Mouse (Mus musculus): Measurements from ENCODE around the gene Ccdc28a. TPM values are rescaled to one million over a fixed set of nuclear protein-coding genes. Genes with fewer than 3 reads are reported as not detected.

Ccdc28a gene
- 13.8 and 14.8 TPM in 2 replicates for polyA plus RNA-seq (2015; fragmentation: Nextera tagmentation; extraction: Ambion mirVana)

DNA sequence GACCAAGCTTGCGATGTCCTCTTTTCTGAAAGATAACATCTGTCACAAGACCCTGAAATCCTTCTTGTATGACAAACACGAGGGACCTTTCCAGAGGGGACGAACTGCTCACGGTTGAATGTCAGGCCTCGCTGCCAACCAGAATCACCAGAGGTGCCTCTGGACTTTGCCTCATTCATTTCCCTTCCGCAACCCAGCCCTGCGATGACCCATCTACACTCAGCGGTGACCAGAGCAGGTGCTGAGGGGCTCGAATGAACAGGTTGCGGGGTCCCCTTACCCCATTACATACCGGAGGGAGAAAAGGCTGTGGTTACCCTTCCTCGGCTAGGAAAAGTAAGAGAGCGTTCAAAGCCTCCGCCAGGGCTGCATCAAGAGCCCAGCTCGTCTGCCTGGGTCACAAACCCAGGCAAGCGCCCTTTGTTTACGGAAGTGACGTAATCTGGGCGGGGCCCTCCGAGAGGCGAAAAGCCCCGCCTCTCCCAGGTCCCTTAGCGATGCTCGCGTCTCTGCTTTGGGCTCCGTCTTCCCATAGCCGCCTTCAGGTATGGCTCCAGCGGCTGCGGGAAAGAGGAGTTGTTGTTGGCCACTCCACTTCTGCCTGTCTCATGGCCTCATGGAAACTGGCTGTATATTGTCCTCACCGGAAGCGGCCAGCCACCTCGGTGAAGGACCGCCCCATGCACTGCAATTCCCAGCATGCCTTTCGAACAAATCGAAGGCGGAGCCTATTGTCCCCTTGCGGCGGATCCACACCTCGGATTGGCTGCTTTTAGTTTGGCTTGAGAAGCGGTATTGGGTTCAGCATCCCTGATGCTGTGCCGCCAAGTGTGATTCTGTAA lies at the start of gene Ccdc28a:
TSS of gene Ccdc28a (minus strand) at position 439 of the 842 bp plus-strand sequence.
- under 1% methylated on average over 41 of the region's 41 CpGs for WGBS
- H3K27ac ChIP-seq (replicated peaks), result peak within 1 kb of the TSS; percentile 79

DNA sequence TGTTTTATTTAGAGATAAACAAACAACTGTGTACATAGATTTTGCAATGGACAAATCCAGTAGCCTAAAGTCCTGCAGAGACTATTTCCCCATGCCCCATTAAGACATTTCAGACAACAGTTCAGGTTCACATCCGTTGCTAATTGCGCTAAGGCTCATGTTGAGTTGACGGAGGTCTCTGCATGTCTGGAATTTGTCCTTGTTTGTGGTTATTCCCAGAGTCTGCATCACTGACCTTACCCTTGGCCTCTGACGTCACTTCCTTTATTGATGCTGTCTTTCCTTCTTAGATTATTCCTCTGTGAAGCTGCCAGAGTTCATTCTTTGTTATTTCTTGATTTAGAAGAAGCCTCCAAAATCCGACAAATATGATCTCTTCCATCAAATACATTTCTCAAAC lies 49.2 kb upstream of the Ccdc28a start:
- no peaks in the 10 kb centered on the region for H3K9me3 ChIP-seq (ENCODE audit: control insufficient read depth, low read length)
- TF ChIP-seq EP300 (optimal IDR thresholded peaks at IDR 0.05), result no peak
- no peak for TF ChIP-seq CTCF (IDR thresholded peaks at IDR 0.05; ENCODE audit: low read depth)
- H3K27me3 ChIP-seq (ENCODE audit: control insufficient read depth, insufficient read depth, low read length), result no peaks in the 10 kb centered on the region
- DNase-seq (ENCODE audit: low spot score), result no peak
- H3K4me1 ChIP-seq (replicated peaks; ENCODE audit: control insufficient read depth, insufficient read depth), result no peaks in the 10 kb centered on the region
- H3K4me3 ChIP-seq (ENCODE audit: low read depth, low read length), result no peak overlapping the region
- 84% methylated on average over 5 of the region's 5 CpGs for WGBS
- H3K9ac ChIP-seq (ENCODE audit: low read length), result no peak overlapping the region
- no peak overlapping the region for H3K27ac ChIP-seq (replicated peaks)
- no peak for ATAC-seq (ENCODE audit: low FRiP score, low TSS enrichment)
- no peak overlapping the region for H3K4me2 ChIP-seq (replicated peaks; ENCODE audit: low read depth)
- H3K36me3 ChIP-seq (ENCODE audit: control insufficient read depth, insufficient read depth, low read length), result no peaks in the 10 kb centered on the region

More for the DNA sequence above, at the start of gene Ccdc28a:
- H3K9me3 ChIP-seq (ENCODE audit: control insufficient read depth, low read length), result no peaks in the 10 kb centered on the region
- DNase-seq (ENCODE audit: low spot score) (peak; percentile 94), ATAC-seq (ENCODE audit: low FRiP score, low TSS enrichment) (peak; percentile 97)
- no peaks in the 10 kb centered on the region for H3K36me3 ChIP-seq (ENCODE audit: control insufficient read depth, insufficient read depth, low read length)
- no peaks in the 10 kb centered on the region for H3K27me3 ChIP-seq (ENCODE audit: control insufficient read depth, insufficient read depth, low read length)
- no peaks in the 10 kb centered on the region for H3K4me1 ChIP-seq (replicated peaks; ENCODE audit: control insufficient read depth, insufficient read depth)
- H3K4me2 ChIP-seq (replicated peaks; ENCODE audit: low read depth), result peak within 1 kb of the TSS; percentile 60
- peak within 1 kb of the TSS; percentile 70 for H3K4me3 ChIP-seq (ENCODE audit: low read depth, low read length)
- peak within 1 kb of the TSS; percentile 58 for H3K9ac ChIP-seq (ENCODE audit: low read length)
- TF ChIP-seq CTCF (IDR thresholded peaks at IDR 0.05; ENCODE audit: low read depth) (peak; percentile 49), EP300 (optimal IDR thresholded peaks at IDR 0.05) (no peak)

DNA sequence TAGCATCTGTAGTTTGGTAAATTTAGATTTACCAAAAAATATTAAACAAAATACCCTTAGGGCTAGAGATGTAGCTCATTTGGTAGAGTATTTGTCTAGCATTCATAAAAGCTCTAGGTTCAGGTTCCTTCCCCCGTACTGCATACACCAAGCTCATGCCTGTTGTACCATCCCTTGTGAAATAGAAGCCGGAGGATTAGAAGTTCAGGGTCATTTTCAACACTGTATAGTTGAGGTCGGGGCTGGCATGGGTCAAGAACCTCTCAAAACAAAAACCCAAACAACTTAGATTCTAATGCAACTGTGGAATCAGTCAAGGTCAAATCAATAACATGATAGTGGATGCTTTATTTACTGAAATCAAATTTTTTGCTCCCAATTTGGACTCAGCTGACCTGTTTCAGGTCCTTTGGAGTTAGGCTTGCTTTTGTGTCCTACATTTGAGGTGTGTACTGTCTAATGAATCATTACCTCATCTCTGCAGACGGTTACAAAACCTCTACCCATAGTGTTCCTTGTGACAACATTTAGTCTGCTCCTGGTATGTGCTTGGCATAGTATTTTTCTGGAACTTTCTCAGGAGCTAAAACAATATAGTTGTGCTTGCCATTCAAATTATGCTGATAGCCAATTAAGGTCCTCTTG lies 41.4 kb upstream of the Ccdc28a start:
- ATAC-seq (ENCODE audit: low FRiP score, low TSS enrichment) (no peak), DNase-seq (ENCODE audit: low spot score) (no peak)
- Histone ChIP-seq H3K27ac (replicated peaks) (no peak overlapping the region), H3K36me3 (ENCODE audit: control insufficient read depth, insufficient read depth, low read length) (no peaks in the 10 kb centered on the region), H3K9me3 (ENCODE audit: control insufficient read depth, low read length) (no peaks in the 10 kb centered on the region), H3K4me1 (replicated peaks; ENCODE audit: control insufficient read depth, insufficient read depth) (no peaks in the 10 kb centered on the region), H3K27me3 (ENCODE audit: control insufficient read depth, insufficient read depth, low read length) (no peaks in the 10 kb centered on the region), H3K4me3 (ENCODE audit: low read depth, low read length) (no peak overlapping the region), H3K9ac (ENCODE audit: low read length) (no peak overlapping the region), H3K4me2 (replicated peaks; ENCODE audit: low read depth) (no peak overlapping the region)
- WGBS, result 84% methylated on average over 4 of the region's 4 CpGs
- TF ChIP-seq EP300 (optimal IDR thresholded peaks at IDR 0.05) (no peak), CTCF (IDR thresholded peaks at IDR 0.05; ENCODE audit: low read depth) (no peak)

DNA sequence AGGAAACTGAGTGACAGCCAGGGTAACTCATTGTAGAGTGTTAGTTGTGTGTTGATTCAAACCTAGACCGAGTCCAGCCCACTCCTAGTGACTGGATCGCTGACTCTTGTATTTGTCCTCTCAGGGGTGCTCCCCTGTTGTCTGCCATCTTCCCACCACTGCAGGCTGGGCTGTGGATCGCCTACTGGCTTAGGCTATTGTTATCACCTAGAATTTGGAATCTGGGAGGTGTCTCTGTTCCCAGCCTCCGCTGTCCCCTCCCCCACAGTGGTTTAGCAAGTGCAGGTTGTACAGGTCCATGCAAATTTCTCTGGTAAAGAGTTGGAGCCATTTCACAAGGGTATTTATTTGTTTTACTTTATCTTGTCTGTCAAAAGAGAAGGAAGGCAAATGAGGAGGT lies 16.5 kb upstream of the Ccdc28a start:
- WGBS, result 65% methylated on average over 4 of the region's 4 CpGs
- Histone ChIP-seq H3K4me2 (replicated peaks; ENCODE audit: low read depth) (no peak overlapping the region), H3K36me3 (ENCODE audit: control insufficient read depth, insufficient read depth, low read length) (no peaks in the 10 kb centered on the region), H3K4me1 (replicated peaks; ENCODE audit: control insufficient read depth, insufficient read depth) (no peaks in the 10 kb centered on the region), H3K4me3 (ENCODE audit: low read depth, low read length) (no peak overlapping the region), H3K9ac (ENCODE audit: low read length) (no peak overlapping the region), H3K27ac (replicated peaks) (no peak overlapping the region), H3K27me3 (ENCODE audit: control insufficient read depth, insufficient read depth, low read length) (no peaks in the 10 kb centered on the region), H3K9me3 (ENCODE audit: control insufficient read depth, low read length) (no peaks in the 10 kb centered on the region)
- TF ChIP-seq EP300 (optimal IDR thresholded peaks at IDR 0.05) (no peak), CTCF (IDR thresholded peaks at IDR 0.05; ENCODE audit: low read depth) (no peak)
- ATAC-seq (ENCODE audit: low FRiP score, low TSS enrichment) (no peak), DNase-seq (ENCODE audit: low spot score) (no peak)

DNA sequence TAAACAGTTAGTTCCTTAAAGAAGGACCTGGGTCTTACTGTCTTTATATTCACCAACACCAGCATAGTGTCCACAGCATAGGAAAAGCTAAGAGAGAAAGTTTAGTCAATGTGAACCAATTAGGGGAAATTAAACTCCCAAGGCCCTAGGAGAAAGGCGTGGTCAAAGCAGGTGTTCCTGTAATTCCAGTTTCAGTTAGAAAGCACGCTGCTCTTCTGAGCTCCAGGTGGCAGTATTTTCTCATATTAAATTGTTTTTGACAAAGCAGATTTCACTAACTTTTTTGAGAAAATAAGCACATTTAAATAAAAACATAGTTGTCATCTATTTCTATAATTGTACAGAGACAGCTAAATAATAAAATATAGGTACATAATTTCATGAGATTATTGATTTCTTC lies 8.8 kb upstream of the Ccdc28a start:
- 38% methylated on average over 2 of the region's 2 CpGs for WGBS
- H3K4me2 ChIP-seq (replicated peaks; ENCODE audit: low read depth), result no peak overlapping the region
- DNase-seq (ENCODE audit: low spot score) (peak; percentile 24), ATAC-seq (ENCODE audit: low FRiP score, low TSS enrichment) (no peak)
- H3K9ac ChIP-seq (ENCODE audit: low read length), result no peak overlapping the region
- H3K4me3 ChIP-seq (ENCODE audit: low read depth, low read length), result no peak overlapping the region
- no peak overlapping the region for H3K27ac ChIP-seq (replicated peaks)
- H3K36me3 ChIP-seq (ENCODE audit: control insufficient read depth, insufficient read depth, low read length), result no peaks in the 10 kb centered on the region
- peak; percentile 65 for TF ChIP-seq CTCF (IDR thresholded peaks at IDR 0.05; ENCODE audit: low read depth)
- TF ChIP-seq EP300 (optimal IDR thresholded peaks at IDR 0.05), result no peak
- H3K27me3 ChIP-seq (ENCODE audit: control insufficient read depth, insufficient read depth, low read length), result no peaks in the 10 kb centered on the region
- H3K9me3 ChIP-seq (ENCODE audit: control insufficient read depth, low read length), result no peaks in the 10 kb centered on the region
- H3K4me1 ChIP-seq (replicated peaks; ENCODE audit: control insufficient read depth, insufficient read depth), result no peaks in the 10 kb centered on the region

DNA sequence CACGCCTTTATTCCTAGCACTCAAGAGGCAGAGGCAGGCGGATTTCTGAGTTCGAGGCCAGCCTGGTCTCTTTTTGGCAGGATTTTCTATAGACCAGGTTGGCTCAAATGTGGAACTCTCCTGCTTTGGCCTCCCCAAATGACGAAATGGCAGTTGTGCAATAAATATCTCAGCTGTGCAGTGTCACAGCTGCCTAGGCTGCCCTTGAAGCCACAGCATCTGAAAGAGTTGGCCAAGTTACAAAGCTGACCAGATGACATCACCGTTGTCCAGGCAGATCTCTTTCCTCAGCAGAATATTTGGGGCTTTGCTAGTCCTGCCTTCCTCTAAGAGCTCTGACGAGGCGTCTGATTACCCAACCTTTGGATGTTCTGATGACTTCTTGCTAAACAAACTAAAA lies 2.4 kb upstream of the Ccdc28a start:
- no peak for ATAC-seq (ENCODE audit: low FRiP score, low TSS enrichment)
- WGBS, result 77% methylated on average over 7 of the region's 7 CpGs
- no peaks in the 10 kb centered on the region for H3K27me3 ChIP-seq (ENCODE audit: control insufficient read depth, insufficient read depth, low read length)

More for the DNA sequence above, 2.4 kb upstream of the Ccdc28a start:
- no peak for DNase-seq (ENCODE audit: low spot score)
- Histone ChIP-seq H3K4me2 (replicated peaks; ENCODE audit: low read depth) (no peak overlapping the region), H3K4me3 (ENCODE audit: low read depth, low read length) (no peak overlapping the region), H3K9ac (ENCODE audit: low read length) (no peak overlapping the region), H3K4me1 (replicated peaks; ENCODE audit: control insufficient read depth, insufficient read depth) (no peaks in the 10 kb centered on the region), H3K36me3 (ENCODE audit: control insufficient read depth, insufficient read depth, low read length) (no peaks in the 10 kb centered on the region), H3K9me3 (ENCODE audit: control insufficient read depth, low read length) (no peaks in the 10 kb centered on the region), H3K27ac (replicated peaks) (no peak overlapping the region)
- no peak for TF ChIP-seq EP300 (optimal IDR thresholded peaks at IDR 0.05)
- TF ChIP-seq CTCF (IDR thresholded peaks at IDR 0.05; ENCODE audit: low read depth), result no peak
